Mouse (Mus musculus) layer of hippocampus, postnatal 36 days (tissue): ENCODE data around the gene Wdr37. TPM values are rescaled to one million over a fixed set of nuclear protein-coding genes. Genes with fewer than 3 reads are reported as not detected.
"Not testable (repeated sequence)": the region's sequence is repeated elsewhere in the genome, so short reads cannot be mapped to it uniquely, and the experiment has no call there.

Source experiments
- DNase-seq, 2 experiments: peaks; one replicate each; pipeline ENCODE4 v3.0.0; 2022
- total RNA-seq, 2 experiments: library from RNA; stranded (reverse); gene quantifications; 2 replicates each; pipeline ENCODE4 v1.2.3; 2021

Wdr37 gene
- total RNA-seq = 100 to 1,000 TPM in 1 of 2 experiments, 10 to 100 TPM in 1; 95.8 to 101 TPM

GRCm38 (mm10) chr13:8871314-8871962, at the start of gene Wdr37:
Gene Wdr37 (minus strand): TSS chr13:8871909.
- DNase-seq = peak; percentile 53

- not testable (repeated sequence) for DNase-seq
Measured at GRCm38 (mm10) chr13:8913890-8914289, 42.2 kb upstream of the Wdr37 start.

GRCm38 (mm10) chr13:8905986-8906385, 34.3 kb upstream of the Wdr37 start:
- DNase-seq = not testable (repeated sequence)

GRCm38 (mm10) chr13:8888603-8889002, 16.9 kb upstream of the Wdr37 start:
- no peak for DNase-seq

GRCm38 (mm10) chr13:8886185-8886560, 14.5 kb upstream of the Wdr37 start:
- DNase-seq = no peak

GRCm38 (mm10) chr13:8885445-8886184, 13.9 kb upstream of the Wdr37 start, which contains the start of gene Idi1:
Gene Idi1 (plus strand): TSS chr13:8885501.
- peak; percentile 97 to 98 for DNase-seq

- not testable (repeated sequence) for DNase-seq
Measured at GRCm38 (mm10) chr13:8883870-8884269, 12.2 kb upstream of the Wdr37 start.

- no peak for DNase-seq
Measured at GRCm38 (mm10) chr13:8881611-8882010, 9.9 kb upstream of the Wdr37 start.

- DNase-seq = no peak
Measured at GRCm38 (mm10) chr13:8873776-8874175, 2.1 kb upstream of the Wdr37 start.

- DNase-seq = peak; percentile 87 to 88
Measured at GRCm38 (mm10) chr13:8870510-8871313, 997 bp downstream of the Wdr37 start.

- no peak for DNase-seq
Measured at GRCm38 (mm10) chr13:8870160-8870509, 1.6 kb downstream of the Wdr37 start.

- DNase-seq = no peak
Measured at GRCm38 (mm10) chr13:8869578-8870157, 2.0 kb downstream of the Wdr37 start.

- DNase-seq = no peak
Measured at GRCm38 (mm10) chr13:8866612-8867011, 5.1 kb downstream of the Wdr37 start.

- no peak for DNase-seq
Measured at GRCm38 (mm10) chr13:8864990-8865389, 6.7 kb downstream of the Wdr37 start.

- DNase-seq = no peak
Measured at GRCm38 (mm10) chr13:8860861-8861260, 10.8 kb downstream of the Wdr37 start.

- DNase-seq = no peak
Measured at GRCm38 (mm10) chr13:8858453-8858852, 13.3 kb downstream of the Wdr37 start.

- DNase-seq = no peak
Measured at GRCm38 (mm10) chr13:8854769-8855168, 16.9 kb downstream of the Wdr37 start.

- no peak for DNase-seq
Measured at GRCm38 (mm10) chr13:8853424-8853823, 18.3 kb downstream of the Wdr37 start.

- no peak for DNase-seq
Measured at GRCm38 (mm10) chr13:8849311-8849710, 22.4 kb downstream of the Wdr37 start.

- DNase-seq = no peak
Measured at GRCm38 (mm10) chr13:8847702-8848101, 24.0 kb downstream of the Wdr37 start.

GRCm38 (mm10) chr13:8842273-8842672, 29.4 kb downstream of the Wdr37 start:
- no peak for DNase-seq

GRCm38 (mm10) chr13:8841846-8842245, 29.9 kb downstream of the Wdr37 start:
- not testable (repeated sequence) for DNase-seq

GRCm38 (mm10) chr13:8840941-8841340, 30.8 kb downstream of the Wdr37 start:
- no peak for DNase-seq
